Mouse (Mus musculus) colon, adult 2 months (tissue): ENCODE results near the gene Bloc1s2. TPM values are rescaled to one million over a fixed set of nuclear protein-coding genes. Genes with fewer than 3 reads are reported as not detected.

Experiments used
- polyA plus RNA-seq: library from polyadenylated mRNA; depleted of rRNA; stranded (reverse); fragments of >200 nt; gene quantifications from 2 replicates; pipeline ENCODE4 v1.2.3, GENCODE M21; 2012; rRNA removed

The Bloc1s2 gene
- 22.5 and 29.4 TPM in 2 replicates for polyA plus RNA-seq

DNA sequence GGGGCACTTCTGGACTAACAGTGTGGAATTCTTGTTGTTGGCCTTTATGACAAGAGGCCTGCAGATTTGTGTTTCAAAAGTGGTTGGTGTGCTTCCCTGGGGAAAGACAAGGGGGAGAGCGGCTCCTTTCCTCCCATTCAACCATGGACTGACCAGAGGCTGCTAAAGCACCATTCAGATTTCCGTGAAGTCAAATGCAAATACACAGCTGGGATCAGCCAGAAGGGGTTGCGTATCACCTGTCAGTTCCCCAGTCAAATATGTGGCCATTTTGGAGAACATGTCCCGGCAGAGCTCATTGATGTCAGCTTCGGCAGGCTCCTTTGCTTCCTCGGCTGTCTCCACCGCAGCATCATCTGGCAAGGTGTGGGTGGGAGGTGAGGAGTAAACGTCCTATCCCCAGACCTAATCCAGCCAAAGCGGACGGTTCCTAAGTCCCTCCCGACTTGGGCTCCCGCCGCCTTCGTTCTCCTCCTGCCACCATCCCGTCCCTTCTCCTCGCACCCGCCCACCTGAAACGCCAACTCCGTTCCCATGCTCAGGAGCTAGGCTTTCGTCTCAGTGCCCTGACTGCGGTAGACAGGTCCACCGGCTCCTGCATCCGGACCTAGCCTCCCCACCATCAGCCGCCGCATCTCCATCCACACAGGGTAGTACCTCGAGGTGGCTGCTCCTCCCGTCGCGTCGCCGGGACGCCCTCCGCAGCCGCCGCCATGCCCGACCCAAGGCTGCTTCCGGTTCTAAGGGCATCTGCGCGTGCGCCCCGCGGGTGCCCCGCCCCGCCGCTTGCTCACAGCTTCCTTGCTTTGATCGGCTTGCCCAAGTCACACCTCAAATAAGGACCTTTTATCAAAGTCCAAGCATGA is at the start of gene Bloc1s2:
Gene Bloc1s2, minus strand, starts transcription at position 745 of the 866 bp plus-strand sequence.

DNA sequence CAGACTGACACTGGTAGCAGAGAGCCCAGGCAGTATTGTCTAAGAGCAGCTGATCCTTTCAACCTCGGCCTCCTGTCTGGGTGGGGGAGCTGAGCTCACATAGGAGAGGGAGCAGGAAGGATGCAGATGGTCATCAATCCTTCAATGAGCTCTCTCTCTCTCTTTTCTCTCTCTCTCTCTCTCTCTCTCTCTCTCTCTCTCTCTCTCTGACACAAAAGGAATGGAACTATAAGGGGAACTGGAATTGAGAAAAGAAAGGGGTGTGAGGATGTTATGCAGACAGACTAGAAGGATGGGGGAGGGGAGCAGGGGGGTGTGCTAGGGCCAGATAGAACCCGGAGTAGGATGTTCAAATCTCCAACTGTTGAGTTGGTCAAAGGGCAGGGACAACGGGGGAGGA is 46.1 kb upstream of the Bloc1s2 start, which contains the start of gene Pkd2l1:
Gene Pkd2l1, minus strand, starts transcription at position 101 of the 400 bp plus-strand sequence.

GRCm38 (mm10) chr19:44135072-44135959 is 10.9 kb downstream of the Bloc1s2 start, which contains the start of gene Cwf19l1:
Gene Cwf19l1 (minus strand): TSS chr19:44135876.

GRCm38 (mm10) chr19:44106831-44107660 is 39.2 kb downstream of the Bloc1s2 start, which contains the start of gene Chuk:
Gene Chuk (minus strand): TSS chr19:44107480.

Other genes with a start within 250 kb of the Bloc1s2 start
- 65.7 and 78.2 TPM in 2 replicates for gene Dnmbp, start 206.3 kb downstream of the Bloc1s2 start, polyA plus RNA-seq
- 13.2 and 13.8 TPM in 2 replicates for gene Cpn1, start 159.9 kb downstream of the Bloc1s2 start, polyA plus RNA-seq
- 0.30 and 0.98 TPM in 2 replicates for gene Cyp2c23, start 117.2 kb downstream of the Bloc1s2 start, polyA plus RNA-seq
- gene Erlin1, start 76.7 kb downstream of the Bloc1s2 start, polyA plus RNA-seq = 9.9 and 10.6 TPM in 2 replicates
- gene Chuk, start 39.0 kb downstream of the Bloc1s2 start, polyA plus RNA-seq = 11.1 and 11.7 TPM in 2 replicates
- 2.8 and 3.3 TPM in 2 replicates for gene Cwf19l1, start 10.6 kb downstream of the Bloc1s2 start, polyA plus RNA-seq
- gene Pkd2l1, start 46.0 kb upstream of the Bloc1s2 start, polyA plus RNA-seq = 0.03 TPM in 1 of 2 replicates, not detected in the other
- 0.14 TPM in 1 of 2 replicates, not detected in the other for gene Scd3, start 56.8 kb upstream of the Bloc1s2 start, polyA plus RNA-seq
- gene Scd2, start 147.2 kb upstream of the Bloc1s2 start, polyA plus RNA-seq = 240 and 383 TPM in 2 replicates
- 0.25 and 0.27 TPM in 2 replicates for gene Scd4, start 186.6 kb upstream of the Bloc1s2 start, polyA plus RNA-seq